In the genomic region with DNA sequence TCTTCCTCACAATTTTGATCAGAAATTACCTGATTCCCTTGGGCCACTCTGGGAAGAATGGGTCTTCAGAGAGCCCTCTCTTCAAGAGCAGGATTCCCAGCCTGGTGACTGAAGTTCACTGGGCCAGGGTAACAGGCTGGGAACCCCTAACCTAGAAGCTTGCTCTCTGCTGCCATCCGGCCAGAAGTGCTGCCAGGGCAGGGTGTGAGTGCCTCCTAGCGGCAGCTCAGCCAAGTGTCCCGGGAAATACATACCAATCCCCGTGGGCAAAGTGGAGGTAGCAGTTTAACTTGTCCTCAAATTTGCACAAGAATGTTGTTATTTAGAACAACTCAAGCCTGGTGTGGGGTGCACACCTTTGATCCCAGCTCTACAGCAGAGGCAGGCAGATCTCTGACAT, we compare ENCODE assay signal across 9 mouse cellular contexts. TPM values are rescaled to one million over a fixed set of nuclear protein-coding genes. Genes with fewer than 3 reads are reported as not detected.
DNase-seq lines count a peak whose midpoint lies in the region; ATAC-seq and TF ChIP-seq lines count a peak whose summit lies in the region.
"Had no signal": no experiment of that assay in that cellular context is flagged by ENCODE, and none has a peak within 500 bp of the region (broad histone marks: within the 10 kb centered on the region; RNA-seq: fewer than 3 reads in every experiment).

No protein-coding gene starts in this region.

- no peak overlapping the region for H3K4me3 ChIP-seq in ES-Bruce4 (ENCODE audit: low read depth, low read length)
- no peak overlapping the region for H3K4me3 ChIP-seq in lung, adult 2 months (replicated peaks; ENCODE audit: extremely low read depth, low read depth, low read length)
- H3K4me3 ChIP-seq: hindbrain, embryonic 15.5 days had no signal

- H3K9me3 ChIP-seq in ES-Bruce4 (replicated peaks; ENCODE audit: control insufficient read depth, insufficient read depth, low read length, poor library complexity, severe bottlenecking), result no peaks in the 10 kb centered on the region
- H3K9me3 ChIP-seq: hindbrain, embryonic 15.5 days had no signal

- peak; percentile 99 for TF ChIP-seq CTCF in ES-Bruce4 (IDR thresholded peaks at IDR 0.05; ENCODE audit: low read depth, low read length)
- peak; percentile 99 for TF ChIP-seq CTCF in lung, adult 2 months (IDR thresholded peaks at IDR 0.05; ENCODE audit: insufficient read depth, low read length)

- no peak overlapping the region for H3K27ac ChIP-seq in ES-Bruce4 (ENCODE audit: insufficient read depth, low read length)
- H3K27ac ChIP-seq: hindbrain, embryonic 15.5 days had no signal

- TF ChIP-seq EP300 in ES-Bruce4 (IDR thresholded peaks at IDR 0.05; ENCODE audit: insufficient read depth, low read depth, low read length), result 0 out of 2 replicates have a peak, but pooled peaks have one; percentile 11

- peak; percentile 78 to 79 for DNase-seq in B cell, adult 2 months
- DNase-seq in c-Kit-positive CD71-positive TER-119-negative erythroid progenitor cells, embryonic 14.5 days (ENCODE audit: low read depth), result peak; percentile 48
- peak; percentile 48 to 51 for DNase-seq in gastrocnemius, adult 8-10 months (ENCODE audit: low spot score in 2 of 2)
- peak; percentile 86 for DNase-seq in kidney, postnatal 10 days
- DNase-seq in lung, adult 2 months, result peak; percentile 70
- DNase-seq in right cerebral cortex, postnatal 4 days, result peak; percentile 58

- TF ChIP-seq POLR2A in ES-Bruce4 (IDR thresholded peaks at IDR 0.05; ENCODE audit: insufficient read depth, low read length), result no peak
- no peak for TF ChIP-seq POLR2A in lung, adult 2 months (IDR thresholded peaks at IDR 0.05; ENCODE audit: borderline replicate concordance, extremely low read depth, low read depth, low read length)

- WGBS in lung, adult 2 months, result under 1% methylated on average over 4 of the region's 4 CpGs

- no peaks in the 10 kb centered on the region for H3K27me3 ChIP-seq in ES-Bruce4 (ENCODE audit: control insufficient read depth, insufficient read depth, low read length, poor library complexity, severe bottlenecking)
- H3K27me3 ChIP-seq: hindbrain, embryonic 15.5 days had no signal

- no peaks in the 10 kb centered on the region for H3K4me1 ChIP-seq in ES-Bruce4 (ENCODE audit: control insufficient read depth, insufficient read depth, low read length)
- H3K4me1 ChIP-seq in lung, adult 2 months (ENCODE audit: control insufficient read depth, insufficient read depth, low read length), result no peaks in the 10 kb centered on the region
- H3K4me1 ChIP-seq: hindbrain, embryonic 15.5 days had no signal

- no peaks in the 10 kb centered on the region for H3K36me3 ChIP-seq in ES-Bruce4 (ENCODE audit: control insufficient read depth, insufficient read depth, low read length, poor library complexity, severe bottlenecking)
- H3K36me3 ChIP-seq: hindbrain, embryonic 15.5 days had no signal

- no peak overlapping the region for H3K9ac ChIP-seq in ES-Bruce4 (ENCODE audit: low read depth, poor library complexity, severe bottlenecking)
- H3K9ac ChIP-seq: hindbrain, embryonic 15.5 days had no signal

- no peak for ATAC-seq in inflammation-experienced regulatory T-cells, adult 6 months

RNA-seq across cellular contexts. Expression of a gene that starts 16.5 kb away (rescaled TPM):
- 0.49 and 0.58 TPM in 2 replicates for polyA plus RNA-seq in ES-Bruce4 (2011; ENCODE audit: insufficient read depth, insufficient read length, low read depth, missing spikeins)
- under 1 TPM in 2 of 4 experiments, not detected in 2; 0.40 to 0.68 TPM for total RNA-seq in gastrocnemius, adult 8-10 months (2022)
- 2.9 TPM in 2 replicates for polyA plus RNA-seq in lung, adult 2 months (2012; rRNA removed)
- polyA plus RNA-seq in inflammation-experienced regulatory T-cells, adult 6 months (2017; shearing (Covaris generic)), result not detected
- polyA plus RNA-seq: hindbrain, embryonic 15.5 days had no signal
